Mouse (Mus musculus) small intestine, adult 2 months (tissue): ENCODE data around the gene Cpsf3.

Experiments used
- CTCF ChIP-seq: fragments of 200-500 bp; IDR thresholded peaks from 2 replicates; pipeline ENCODE4 v1.5.1; 2012; ENCODE audit warnings: low read depth, mild to moderate bottlenecking, control low read depth, inconsistent platforms, low read length, moderate library complexity, mixed read lengths; ENCODE audit not compliant: insufficient replicate concordance, insufficient read length; ENCODE audit errors: extremely low read depth
- POLR2A ChIP-seq: fragments of 200-500 bp; IDR thresholded peaks from 2 replicates; pipeline ENCODE4 v1.6.1; 2012; ENCODE audit warnings: low read depth, mild to moderate bottlenecking, control low read depth, inconsistent platforms, low read length, moderate library complexity

- no peak for TF ChIP-seq CTCF
- TF ChIP-seq POLR2A: no peak
These were observed 35.1 kb downstream of the Cpsf3 start for GRCm38 (mm10) chr12:21320317-21320716.
